Comparison of ENCODE assay signal across 8 mouse cellular contexts in the genomic region with DNA sequence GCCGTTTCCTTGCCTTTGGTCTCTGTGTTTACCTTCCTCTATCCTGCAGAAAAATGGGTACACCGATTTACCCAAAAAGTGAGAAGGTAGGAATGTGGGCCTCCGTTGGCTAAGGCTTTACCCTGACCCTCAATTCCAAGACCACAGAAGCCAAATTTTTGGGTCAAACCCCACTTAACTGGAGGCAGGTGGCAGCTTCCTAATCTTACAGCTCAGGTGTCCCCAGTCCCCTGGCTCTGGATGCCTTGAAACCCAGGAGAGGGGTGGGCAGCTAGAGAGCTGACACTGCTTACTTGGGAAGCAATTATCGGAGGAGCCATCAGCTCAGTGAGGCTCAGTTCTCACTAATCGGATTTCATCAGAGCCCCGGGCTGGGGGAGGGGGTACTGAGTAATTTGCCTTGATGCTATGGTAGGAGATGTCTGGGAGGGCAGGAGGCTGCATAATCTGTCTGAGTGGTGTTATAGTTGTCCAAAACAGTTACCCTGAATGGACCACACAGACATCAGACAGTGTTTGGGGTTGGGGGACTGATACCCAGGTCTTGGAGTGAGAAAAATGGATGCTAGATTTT. TPM values are rescaled to one million over a fixed set of nuclear protein-coding genes. Genes with fewer than 3 reads are reported as not detected.
DNase-seq lines count a peak whose midpoint lies in the region; ATAC-seq and TF ChIP-seq lines count a peak whose summit lies in the region.

Gene Smug1, minus strand, starts transcription at position 51 of the 574 bp plus-strand sequence.

- 22% methylated on average over 6 of the region's 6 CpGs for WGBS in embryonic facial prominence, embryonic 11.5 days
- 28% methylated on average over 6 of the region's 6 CpGs for WGBS in limb, embryonic 14.5 days

- no peak within 1 kb of the TSS for H3K4me2 ChIP-seq in embryonic facial prominence, embryonic 11.5 days (ENCODE audit: low read depth, low read length)
- no peak within 1 kb of the TSS for H3K4me2 ChIP-seq in limb, embryonic 14.5 days (replicated peaks; ENCODE audit: low read depth, low read length, severe bottlenecking)

- no peak for DNase-seq in layer of hippocampus, adult 8-10 months (ENCODE audit: low spot score in 2 of 2)
- DNase-seq in layer of hippocampus, adult 9-11 months, result no peak
- DNase-seq in embryonic facial prominence, embryonic 11.5 days (ENCODE audit: low spot score), result no peak
- no peak for DNase-seq in heart, postnatal 14 days
- DNase-seq in limb, embryonic 14.5 days (ENCODE audit: low spot score), result no peak
- no peak for DNase-seq in yolk sac, embryonic 10.5 days (ENCODE audit: low spot score)
- no peak for DNase-seq in cerebellum, adult 9-10 months
- no peak for DNase-seq in spleen, postnatal 14 days (ENCODE audit: low spot score in 2 of 2)

- no peak within 1 kb of the TSS for H3K9ac ChIP-seq in embryonic facial prominence, embryonic 11.5 days (replicated peaks; ENCODE audit: low read length)
- no peak within 1 kb of the TSS for H3K9ac ChIP-seq in limb, embryonic 14.5 days (ENCODE audit: low read depth, low read length, severe bottlenecking)

- ATAC-seq in embryonic facial prominence, embryonic 11.5 days (replicated peaks; ENCODE audit: insufficient number of reproducible peaks, low FRiP score, low TSS enrichment, low read depth), result no peak
- ATAC-seq in limb, embryonic 14.5 days (ENCODE audit: low FRiP score, low read depth), result no peak

- H3K4me1 ChIP-seq in embryonic facial prominence, embryonic 11.5 days (ENCODE audit: control insufficient read depth, insufficient read depth, low read length), result peaks cover 12% of the 10 kb centered on the region
- peaks cover 18% of the 10 kb centered on the region for H3K4me1 ChIP-seq in limb, embryonic 14.5 days (ENCODE audit: control insufficient read depth, insufficient read depth, low read length)

- no peak for TF ChIP-seq POLR2A in limb, embryonic 14.5 days (IDR thresholded peaks at IDR 0.05; ENCODE audit: borderline replicate concordance, extremely low read depth, insufficient read depth, insufficient read length)

- H3K4me3 ChIP-seq in embryonic facial prominence, embryonic 11.5 days (ENCODE audit: low read depth, low read length), result no peak within 1 kb of the TSS
- H3K4me3 ChIP-seq in limb, embryonic 14.5 days (replicated peaks; ENCODE audit: low read length), result no peak within 1 kb of the TSS

- no peaks in the 10 kb centered on the region for H3K9me3 ChIP-seq in embryonic facial prominence, embryonic 11.5 days (replicated peaks; ENCODE audit: control insufficient read depth, low read length)
- no peaks in the 10 kb centered on the region for H3K9me3 ChIP-seq in limb, embryonic 14.5 days (ENCODE audit: control insufficient read depth, low read length)

- no peak within 1 kb of the TSS for H3K27ac ChIP-seq in embryonic facial prominence, embryonic 11.5 days (replicated peaks; ENCODE audit: low read depth, low read length)
- no peak within 1 kb of the TSS for H3K27ac ChIP-seq in limb, embryonic 14.5 days (replicated peaks; ENCODE audit: low read depth, low read length)

- H3K27me3 ChIP-seq in embryonic facial prominence, embryonic 11.5 days (ENCODE audit: control insufficient read depth, insufficient read depth, low read length), result peaks cover 65% of the 10 kb centered on the region
- H3K27me3 ChIP-seq in limb, embryonic 14.5 days (ENCODE audit: control insufficient read depth, insufficient read depth, low read length), result peaks cover 66% of the 10 kb centered on the region

- H3K36me3 ChIP-seq in embryonic facial prominence, embryonic 11.5 days (replicated peaks; ENCODE audit: control insufficient read depth, insufficient read depth, low read depth, low read length), result no peaks in the 10 kb centered on the region
- H3K36me3 ChIP-seq in limb, embryonic 14.5 days (ENCODE audit: control insufficient read depth, insufficient read depth, low read length), result no peaks in the 10 kb centered on the region

- intact Hi-C loops in heart, postnatal 14 days (cut with DNase I), result no loop called here

RNA-seq across cellular contexts. Expression of gene Smug1, which starts in this region (rescaled TPM):
- total RNA-seq in layer of hippocampus, adult 8-10 months (2022), result 10 to 100 TPM; 13.2 to 21.6 (median 17.3) TPM
- polyA plus RNA-seq in embryonic facial prominence, embryonic 11.5 days (2014; fragmentation: Nextera tagmentation; extraction: Ambion mirVana), result 17.8 and 20.5 TPM in 2 replicates
- 10 to 100 TPM; 13.5 to 14.0 TPM for total RNA-seq in heart, postnatal 14 days (2021)
- polyA plus RNA-seq in limb, embryonic 14.5 days (2012; rRNA removed), result 18.6 and 22.4 TPM in 2 replicates
- polyA plus RNA-seq in limb, embryonic 14.5 days (2014; fragmentation: Nextera tagmentation; extraction: Ambion mirVana), result 18.2 and 18.9 TPM in 2 replicates
